Mouse (Mus musculus) erythroid progenitor cell, adult 5-6 weeks (primary cell): ENCODE data around the gene Vmn1r68. TPM values are rescaled to one million over a fixed set of nuclear protein-coding genes. Genes with fewer than 3 reads are reported as not detected.

Source experiments
- ATAC-seq: replicated peaks from 2 replicates; pipeline ENCODE4 v1.8.0; 2016; ENCODE audit warnings: moderate number of reproducible peaks, mild to moderate bottlenecking, moderate TSS enrichment, inconsistent platforms; ENCODE audit not compliant: poor library complexity, low FRiP score, severe bottlenecking
- total RNA-seq, 2 experiments: library from RNA; stranded (forward) in 1 of 2; stranded (reverse) in 1 of 2; fragments of 150-400 nt in 1 of 2; fragments of 186-747, 209-891 nt in 1 of 2; gene quantifications; 2 replicates each; pipeline versions ENCODE4 v1.2.3 to v1.2.4; 2015 to 2017; ENCODE audit warnings: low replicate concordance in 2 of 2

The Vmn1r68 gene
- total RNA-seq (2015; ENCODE audit: low replicate concordance): not detected in 2 replicates
- total RNA-seq (2017; ENCODE audit: low replicate concordance): not detected in 2 replicates

DNA sequence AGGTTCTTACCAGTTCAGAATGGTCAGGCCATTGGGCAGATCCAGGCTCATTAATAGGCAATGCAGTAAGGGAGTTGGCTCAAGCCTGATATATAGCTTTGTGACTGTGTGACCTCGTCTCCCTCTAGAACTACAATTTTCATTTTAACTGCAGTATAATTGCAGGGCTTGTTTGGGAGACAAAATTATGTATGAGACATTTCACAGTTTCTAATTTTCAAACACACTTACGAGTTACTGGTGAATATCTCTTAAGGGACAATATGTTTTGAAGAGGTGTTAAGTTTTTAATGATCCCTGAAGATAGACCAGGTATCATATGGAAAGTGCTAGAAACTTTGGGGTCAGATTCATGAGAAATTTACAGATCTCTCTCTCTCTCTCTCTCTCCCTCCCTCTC lies at the start of gene Vmn1r68:
TSS of gene Vmn1r68 (minus strand) at position 101 of the 400 bp plus-strand sequence.
- ATAC-seq: no peak

DNA sequence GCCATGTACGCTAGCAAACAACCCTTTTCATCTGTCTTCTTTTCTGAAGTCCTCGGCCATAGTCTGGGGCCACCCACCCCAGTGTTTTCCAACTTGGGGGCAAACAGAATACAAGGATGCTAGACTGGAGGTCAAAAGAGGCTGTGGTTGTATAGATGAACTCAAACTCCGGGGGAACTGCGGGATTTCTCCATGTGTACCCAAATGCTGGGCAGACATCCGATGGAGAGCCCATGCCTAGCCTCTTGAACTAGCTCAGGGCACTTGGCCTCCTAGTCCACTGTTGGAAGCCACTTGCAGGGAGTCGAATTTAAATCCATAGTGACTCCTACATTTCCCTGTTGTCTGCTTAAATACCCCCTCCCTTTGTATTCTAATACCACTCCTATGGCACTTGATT lies 62.7 kb downstream of the Vmn1r68 start:
- no peak for ATAC-seq

DNA sequence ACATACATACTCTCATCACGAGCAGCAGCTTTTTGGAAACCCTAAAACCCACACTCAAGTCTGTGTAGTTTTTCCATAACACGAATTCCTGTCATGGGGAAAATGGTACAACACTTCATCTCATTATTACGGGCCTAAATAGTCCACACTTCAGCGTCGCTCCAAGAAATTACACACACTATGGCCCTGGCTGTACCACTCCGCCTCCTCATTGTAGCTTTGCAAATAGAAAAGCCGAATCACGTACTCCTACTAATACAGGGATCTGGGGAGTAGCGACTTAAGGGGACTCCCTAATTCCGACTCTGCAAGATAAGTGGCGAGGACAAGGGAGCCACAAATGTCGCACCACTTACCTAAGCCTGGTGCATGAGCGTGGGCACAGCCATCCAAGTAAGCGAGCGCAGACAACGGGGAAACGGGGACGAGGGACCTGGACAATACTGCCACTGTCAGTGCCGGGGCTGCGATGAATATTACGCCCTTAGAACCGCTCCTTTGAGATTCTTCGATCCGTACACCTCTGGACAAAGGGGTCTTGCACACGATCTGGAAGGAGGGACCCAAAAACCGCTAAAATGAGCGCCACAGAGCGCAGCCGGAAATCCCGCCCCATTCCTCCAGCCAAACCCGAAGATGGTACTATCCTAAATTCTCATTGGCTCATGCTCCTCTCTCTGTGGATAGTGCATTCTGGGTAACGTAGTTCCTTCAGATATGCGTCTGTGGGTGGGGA lies 63.3 kb downstream of the Vmn1r68 start, which contains the start of gene Zik1:
TSS of gene Zik1 (minus strand) at position 609 of the 736 bp plus-strand sequence.
- peak; percentile 89 for ATAC-seq

DNA sequence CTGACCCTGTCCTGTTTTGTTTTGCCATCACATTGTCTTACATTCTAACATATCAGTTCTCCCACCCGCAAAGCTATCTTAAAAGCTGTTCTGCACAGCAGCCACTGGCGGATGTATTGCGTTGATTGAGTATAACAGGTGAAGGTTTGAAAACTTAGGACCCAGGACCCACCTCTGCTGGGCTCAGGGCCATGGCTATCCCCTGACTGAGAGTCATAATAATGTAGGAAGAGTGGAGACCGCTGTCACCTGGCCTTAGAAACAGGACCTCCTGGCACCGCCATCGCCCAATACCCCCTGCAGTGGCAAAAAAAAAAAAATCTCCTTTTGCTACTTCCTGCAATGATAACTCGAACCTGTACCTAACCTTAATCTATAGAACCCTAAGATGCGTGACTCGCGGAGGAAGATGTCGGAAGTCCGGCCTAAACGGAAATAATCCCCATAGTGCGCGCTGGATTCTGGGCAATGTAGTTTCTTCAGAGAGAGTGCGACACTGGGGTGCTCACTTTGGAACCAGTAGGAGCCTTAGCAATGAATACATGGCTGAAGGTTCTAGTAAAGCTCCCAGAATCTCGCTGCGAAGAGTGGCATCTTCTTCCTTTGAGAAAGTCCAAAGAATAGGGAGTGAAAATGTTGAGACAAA lies 77.6 kb downstream of the Vmn1r68 start:
- ATAC-seq: no peak

DNA sequence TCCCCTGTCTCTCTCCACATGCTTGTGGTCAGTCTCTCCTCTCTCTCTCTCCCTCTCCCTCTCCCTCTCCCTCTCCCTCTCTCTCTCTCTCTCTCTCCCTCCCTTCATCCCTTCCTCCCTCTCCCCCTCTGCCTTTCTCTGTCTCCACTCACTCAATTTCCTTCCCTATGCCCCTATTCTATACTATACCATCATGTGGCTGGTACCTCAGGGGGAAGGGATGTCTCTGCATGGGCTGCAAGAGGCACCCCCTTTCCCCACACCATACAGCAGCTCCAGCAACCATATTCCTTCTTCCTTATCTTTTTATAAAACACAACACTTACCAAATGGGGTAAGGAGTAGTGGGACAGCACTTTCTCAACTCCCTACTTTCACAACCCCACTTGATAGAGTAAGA lies 78.5 kb downstream of the Vmn1r68 start:
- no peak for ATAC-seq

DNA sequence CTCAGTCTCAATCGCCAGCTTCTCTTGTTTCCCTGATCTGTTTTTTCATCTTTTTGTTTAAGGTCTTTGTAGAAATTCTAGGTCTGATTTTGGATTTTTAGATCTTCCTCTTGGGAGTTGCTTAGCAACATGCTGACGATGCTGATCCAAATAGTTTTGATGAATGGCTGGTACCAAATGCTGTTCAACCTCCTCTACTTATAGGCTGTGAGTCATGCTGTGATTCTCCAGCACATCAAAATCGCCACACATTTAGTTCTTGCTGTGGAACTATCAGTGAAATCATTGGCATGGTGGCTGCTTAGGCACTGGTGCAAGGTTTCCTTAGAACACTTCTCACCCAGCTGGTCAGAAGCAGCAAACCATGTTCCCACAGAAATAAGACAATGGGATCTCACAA lies 100.1 kb downstream of the Vmn1r68 start:
- ATAC-seq: no peak

Other genes with a start within 250 kb of the Vmn1r68 start
- gene Vmn1r67, start 115.2 kb downstream of the Vmn1r68 start, total RNA-seq (2015; ENCODE audit: low replicate concordance): not detected in 2 replicates
- gene Vmn1r67, start 115.2 kb downstream of the Vmn1r68 start, total RNA-seq (2017; ENCODE audit: low replicate concordance): not detected in 2 replicates
- 0.72 TPM in 1 of 2 replicates, not detected in the other for gene Zik1, start 63.1 kb downstream of the Vmn1r68 start, total RNA-seq (2015; ENCODE audit: low replicate concordance)
- 0.39 and 1.3 TPM in 2 replicates for gene Zik1, start 63.1 kb downstream of the Vmn1r68 start, total RNA-seq (2017; ENCODE audit: low replicate concordance)
- not detected in 2 replicates for gene Vmn1r69, start 55.2 kb upstream of the Vmn1r68 start, total RNA-seq (2015; ENCODE audit: low replicate concordance)
- gene Vmn1r69, start 55.2 kb upstream of the Vmn1r68 start, total RNA-seq (2017; ENCODE audit: low replicate concordance): not detected in 2 replicates
- not detected in 2 replicates for gene Vmn1r70, start 73.0 kb upstream of the Vmn1r68 start, total RNA-seq (2015; ENCODE audit: low replicate concordance)
- not detected in 2 replicates for gene Vmn1r70, start 73.0 kb upstream of the Vmn1r68 start, total RNA-seq (2017; ENCODE audit: low replicate concordance)
- not detected in 2 replicates for gene Nlrp4b, start 129.3 kb upstream of the Vmn1r68 start, total RNA-seq (2015; ENCODE audit: low replicate concordance)
- gene Nlrp4b, start 129.3 kb upstream of the Vmn1r68 start, total RNA-seq (2017; ENCODE audit: low replicate concordance): not detected in 2 replicates
- gene Vmn1r71, start 195.9 kb upstream of the Vmn1r68 start, total RNA-seq (2015; ENCODE audit: low replicate concordance): not detected in 2 replicates
- not detected in 2 replicates for gene Vmn1r71, start 195.9 kb upstream of the Vmn1r68 start, total RNA-seq (2017; ENCODE audit: low replicate concordance)